Mouse (Mus musculus) yolk sac, embryonic 10.5 days (tissue): ENCODE results near the gene Olfr1457.

Source experiments
- DNase-seq: peaks from one replicate; pipeline ENCODE4 v3.0.0-alpha.2; 2017; ENCODE audit warnings: low spot score

Gene Olfr1457

DNA sequence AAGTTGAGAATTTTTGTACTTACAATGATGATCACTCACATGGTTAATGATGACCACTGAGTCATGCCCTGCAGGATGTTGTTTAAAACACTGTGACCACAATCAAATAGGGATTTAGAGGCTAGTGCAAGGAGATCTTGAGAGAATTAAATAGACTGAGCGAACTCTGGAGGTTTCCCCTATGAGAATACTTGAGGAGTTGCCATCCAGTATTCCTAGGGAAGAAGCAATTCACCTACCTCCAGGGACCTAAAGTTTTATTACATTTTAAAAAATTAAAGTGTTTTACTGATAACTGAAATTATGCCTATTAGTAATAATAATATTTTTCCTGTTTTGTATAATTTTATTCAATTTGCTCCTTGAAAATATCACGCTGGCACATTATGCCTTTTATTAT is at the start of gene Olfr1457:
Gene Olfr1457 (minus strand): TSS at position 101 of the 400 bp plus-strand sequence.
- no peak for DNase-seq

GRCm38 (mm10) chr19:13106675-13107074 is 9.0 kb upstream of the Olfr1457 start, which contains the start of gene Olfr1458:
Gene Olfr1458, minus strand, starts transcription at chr19:13106775.
- no peak for DNase-seq

DNA sequence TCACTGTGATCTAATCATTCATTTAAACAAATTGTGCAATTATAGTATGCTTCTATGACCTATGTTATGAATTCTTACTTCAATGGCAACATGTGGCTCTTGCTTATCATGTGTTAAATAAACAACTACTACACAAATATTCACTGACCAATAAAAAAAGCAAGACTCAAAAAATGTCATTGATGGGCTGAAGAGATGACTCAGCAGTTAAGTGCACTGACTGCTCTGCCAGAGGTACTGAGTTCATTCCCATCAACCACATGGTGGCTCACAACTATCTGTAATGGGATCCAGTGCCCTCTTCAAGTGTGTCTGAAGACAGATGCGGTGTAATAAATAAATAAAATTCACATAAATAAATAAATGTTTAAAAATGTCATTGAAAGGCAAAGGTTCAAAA is 3.8 kb downstream of the Olfr1457 start:
- no peak for DNase-seq

GRCm38 (mm10) chr19:13060310-13060709 is 37.4 kb downstream of the Olfr1457 start, which contains the start of gene Olfr1454:
Gene Olfr1454, plus strand, starts transcription at chr19:13060610.
- no peak for DNase-seq
